Mouse (Mus musculus) embryonic stem cell, embryonic (primary cell): ENCODE results near the gene Hspb7.

Experiments used
- CTCF ChIA-PET, 4 experiments: fragments of 300-600 bp in 2 of 4; fragments of 350-600 bp in 2 of 4; sonication (Branson Sonifier 250); formaldehyde crosslinking; loops; one replicate each; lab custom pipeline; 2022; ENCODE audit warnings: inconsistent platforms in 2 of 4; lab: Charles Lee
- POLR2A ChIA-PET, 4 experiments: fragments of 300-600 bp in 2 of 4; fragments of 350-600 bp in 2 of 4; sonication (Branson Sonifier 250); formaldehyde crosslinking; loops; one replicate each; lab custom pipeline; 2022; ENCODE audit warnings: antibody characterized with exemption in 4 of 4, inconsistent platforms in 1 of 4; lab: Charles Lee

The Hspb7 gene

GRCm38 (mm10) chr4:141405314-141405622, 15.3 kb upstream of the Hspb7 start:
- POLR2A ChIA-PET = interaction anchor here in 3 of 4 experiments (0.9 to 7.9 kb wide), 20 partner anchors 15 to 171 kb away, joined by 3 to 65 read pairs (median 5); partner anchors contain the start of gene Hspb7 (in 2 of the 3)
- CTCF ChIA-PET = interaction anchor here (0.5 to 8.1 kb wide), 36 partner anchors 9 to 241 kb away, joined by 3 to 82 read pairs (median 5); partner anchors contain the start of gene Srarp (in 2 of the 4)

GRCm38 (mm10) chr4:141406516-141407299, 13.9 kb upstream of the Hspb7 start:
- POLR2A ChIA-PET = interaction anchor here in 3 of 4 experiments (0.6 to 7.9 kb wide), 23 partner anchors 8 to 191 kb away, joined by 3 to 65 read pairs (median 5); partner anchors contain the start of genes Clcnka (in 1 of the 3) and Srarp (in 1 of the 3)

GRCm38 (mm10) chr4:141408577-141408976, 12.0 kb upstream of the Hspb7 start:
- CTCF ChIA-PET = interaction anchor here (0.6 to 8.1 kb wide), 8 partner anchors 16 to 167 kb away, joined by 3 to 82 read pairs (median 4); no protein-coding TSS in a partner anchor
- POLR2A ChIA-PET = interaction anchor here in 3 of 4 experiments (0.6 to 7.9 kb wide), 7 partner anchors 18 to 165 kb away, joined by 3 to 65 read pairs (median 6); no protein-coding TSS in a partner anchor

More at GRCm38 (mm10) chr4:141406516-141407299, 13.9 kb upstream of the Hspb7 start:
- CTCF ChIA-PET = interaction anchor here (0.5 to 8.1 kb wide), 27 partner anchors 14 to 451 kb away, joined by 3 to 82 read pairs (median 4); partner anchors contain the start of genes Hspb7 (in 1 of the 4) and Tmem82 (in 1 of the 4)

- CTCF ChIA-PET = interaction anchor here (0.6 to 2.2 kb wide), 83 partner anchors 9 to 468 kb away, joined by 3 to 39 read pairs (median 4); partner anchors contain the start of genes Hspb7 (in 4 of the 4), Clcnka (in 2 of the 4), Srarp (in 1 of the 4) and Tmem82 (in 1 of the 4)
- POLR2A ChIA-PET = interaction anchor here (0.5 to 2.3 kb wide), 20 partner anchors 9 to 165 kb away, joined by 3 to 30 read pairs (median 3); partner anchors contain the start of gene Hspb7 (in 3 of the 4)
Observed at GRCm38 (mm10) chr4:141411430-141411992, 9.1 kb upstream of the Hspb7 start.

GRCm38 (mm10) chr4:141415924-141416323, 4.7 kb upstream of the Hspb7 start, which contains the start of gene Clcnkb:
Clcnkb (minus strand) TSS chr4:141416014.
- CTCF ChIA-PET = interaction anchor here in 2 of 4 experiments (0.7 to 1.0 kb wide), 2 partner anchors 49 to 394 kb away, joined by 3 to 5 read pairs; no protein-coding TSS in a partner anchor
- POLR2A ChIA-PET = interaction anchor here in 2 of 4 experiments (0.6 to 2.4 kb wide), 7 partner anchors 9 to 156 kb away, joined by 3 to 22 read pairs (median 4); no protein-coding TSS in a partner anchor

- POLR2A ChIA-PET = interaction anchor here in 3 of 4 experiments (0.6 to 11.8 kb wide), 24 partner anchors 9 to 374 kb away, joined by 3 to 342 read pairs (median 4); partner anchors contain the start of gene Casp9 (in 1 of the 3)
- CTCF ChIA-PET = interaction anchor here in 3 of 4 experiments (0.6 to 3.6 kb wide), 8 partner anchors 8 to 272 kb away, joined by 3 to 21 read pairs (median 11); partner anchors contain the start of gene Fbxo42 (in 1 of the 3)
Observed at GRCm38 (mm10) chr4:141419398-141420191, 984 bp upstream of the Hspb7 start.

GRCm38 (mm10) chr4:141420886-141421285, 307 bp downstream of the Hspb7 start:
- CTCF ChIA-PET = interaction anchor here (0.7 to 3.6 kb wide), 16 partner anchors 9 to 668 kb away, joined by 3 to 21 read pairs (median 4); no protein-coding TSS in a partner anchor
- POLR2A ChIA-PET = interaction anchor here in 3 of 4 experiments (0.6 to 11.8 kb wide), 32 partner anchors 9 to 398 kb away, joined by 3 to 342 read pairs (median 4); partner anchors contain the start of gene Casp9 (in 1 of the 3)

GRCm38 (mm10) chr4:141421423-141421822, 844 bp downstream of the Hspb7 start:
- ChIA-PET POLR2A (interaction anchor here in 3 of 4 experiments (0.5 to 11.8 kb wide), 25 partner anchors 8 to 398 kb away, joined by 3 to 342 read pairs (median 6); no protein-coding TSS in a partner anchor), CTCF (interaction anchor here (0.7 to 3.6 kb wide), 15 partner anchors 8 to 668 kb away, joined by 3 to 21 read pairs (median 5); no protein-coding TSS in a partner anchor)

GRCm38 (mm10) chr4:141422841-141423240, 2.3 kb downstream of the Hspb7 start:
- ChIA-PET CTCF (interaction anchor here in 2 of 4 experiments (0.7 to 1.0 kb wide), 3 partner anchors 11 to 256 kb away, joined by 3 read pairs; no protein-coding TSS in a partner anchor), POLR2A (interaction anchor here in 3 of 4 experiments (0.7 to 11.8 kb wide), 9 partner anchors 11 to 153 kb away, joined by 3 to 342 read pairs (median 4); partner anchors contain the start of gene Srarp (in 1 of the 3))

GRCm38 (mm10) chr4:141423288-141423687, 2.7 kb downstream of the Hspb7 start:
- ChIA-PET POLR2A (interaction anchor here in 3 of 4 experiments (0.5 to 11.8 kb wide), 11 partner anchors 9 to 153 kb away, joined by 3 to 342 read pairs (median 4); partner anchors contain the start of gene Srarp (in 1 of the 3)), CTCF (interaction anchor here in 2 of 4 experiments (0.7 to 1.0 kb wide), 3 partner anchors 12 to 256 kb away, joined by 3 read pairs; no protein-coding TSS in a partner anchor)

- POLR2A ChIA-PET = interaction anchor here in 3 of 4 experiments (0.5 to 11.8 kb wide), 18 partner anchors 9 to 236 kb away, joined by 3 to 342 read pairs (median 8); partner anchors contain the start of genes Fam131c (in 1 of the 3), Srarp (in 1 of the 3) and Zbtb17 (in 1 of the 3)
- CTCF ChIA-PET = interaction anchor here in 1 of 4 experiments (0.9 to 2.6 kb wide), 3 partner anchors 12 to 257 kb away, joined by 3 to 39 read pairs (median 3); no protein-coding TSS in a partner anchor
Observed at GRCm38 (mm10) chr4:141423691-141424431, 3.3 kb downstream of the Hspb7 start.

GRCm38 (mm10) chr4:141425484-141426479, 5.2 kb downstream of the Hspb7 start:
- ChIA-PET POLR2A (interaction anchor here (0.6 to 11.8 kb wide), 164 partner anchors 7 to 1799 kb away, joined by 3 to 342 read pairs (median 4); partner anchors contain the start of genes Casp9 (in 3 of the 4), Srarp (in 3 of the 4), Tmem82 (in 3 of the 4) and Spen (in 2 of the 4)), CTCF (interaction anchor here (0.5 to 3.5 kb wide), 52 partner anchors 8 to 384 kb away, joined by 3 to 39 read pairs (median 4); partner anchors contain the start of genes Srarp (in 2 of the 4), Clcnka (in 1 of the 4), Fam131c (in 1 of the 4) and Fbxo42 (in 1 of the 4))

GRCm38 (mm10) chr4:141426796-141427745, 6.5 kb downstream of the Hspb7 start:
- ChIA-PET POLR2A (interaction anchor here in 3 of 4 experiments (0.6 to 11.8 kb wide), 89 partner anchors 8 to 634 kb away, joined by 3 to 342 read pairs (median 6); partner anchors contain the start of genes Clcnkb (in 2 of the 3), Srarp (in 2 of the 3), Tmem82 (in 2 of the 3) and Zbtb17 (in 2 of the 3)), CTCF (interaction anchor here (0.6 to 3.5 kb wide), 31 partner anchors 8 to 279 kb away, joined by 3 to 39 read pairs (median 4); partner anchors contain the start of genes Fbxo42 (in 1 of the 4), Srarp (in 1 of the 4) and Tmem82 (in 1 of the 4))
